Mouse (Mus musculus) forebrain, embryonic 15.5 days (tissue): ENCODE measurements around the gene Sstr4. TPM values are rescaled to one million over a fixed set of nuclear protein-coding genes. Genes with fewer than 3 reads are reported as not detected.

ENCODE experiments used
- ATAC-seq: fragments of 200-750 bp; cut with Nextera tagmentation; replicated peaks from 2 replicates; pipeline ENCODE4 v1.8.0; 2017; ENCODE audit warnings: mild to moderate bottlenecking, moderate TSS enrichment, moderate library complexity
- H3K27ac ChIP-seq: fragments of 300-500 bp; sonication (generic); replicated peaks from 2 replicates; pipeline ENCODE4 v1.5.1; 2015; ENCODE audit warnings: mild to moderate bottlenecking, inconsistent platforms
- H3K27me3 ChIP-seq: fragments of 300-500 bp; sonication (generic); 2 replicates; pipeline ENCODE4 v1.6.1; 2015; ENCODE audit warnings: inconsistent platforms
- H3K36me3 ChIP-seq: fragments of 300-500 bp; sonication (generic); 2 replicates; pipeline ENCODE4 v1.6.1; 2015; ENCODE audit warnings: mild to moderate bottlenecking, inconsistent platforms
- H3K4me1 ChIP-seq: fragments of 300-500 bp; sonication (generic); 2 replicates; pipeline ENCODE4 v1.6.1; 2015; ENCODE audit warnings: inconsistent platforms
- H3K4me2 ChIP-seq: fragments of 300-500 bp; sonication (generic); replicated peaks from 2 replicates; pipeline ENCODE4 v1.6.1; 2015; ENCODE audit warnings: mild to moderate bottlenecking, inconsistent platforms
- H3K4me3 ChIP-seq: fragments of 300-500 bp; sonication (generic); 2 replicates; pipeline ENCODE4 v1.5.1; 2015; ENCODE audit warnings: mild to moderate bottlenecking, inconsistent platforms
- H3K9ac ChIP-seq: fragments of 300-500 bp; sonication (generic); replicated peaks from 2 replicates; pipeline ENCODE4 v1.6.1; 2015; ENCODE audit warnings: mild to moderate bottlenecking, inconsistent platforms
- H3K9me3 ChIP-seq: fragments of 300-500 bp; sonication (generic); 2 replicates; pipeline ENCODE4 v1.6.1; 2016; ENCODE audit warnings: inconsistent platforms
- WGBS: fragments of 180-500 bp; shearing (Covaris S2); methylation state at CpG from one replicate; pipeline ENCODE4 v1.1.7; 2015; ENCODE audit warnings: mixed read lengths; 5-methylcytosine and 5-hydroxymethylcytosine counted together
- polyA plus RNA-seq: library from polyadenylated mRNA; unstranded; fragments of >200 nt; fragmentation: Nextera tagmentation; extraction: Ambion mirVana; gene quantifications from 2 replicates; pipeline ENCODE4 v1.2.1, GENCODE M21; 2015

The Sstr4 gene
- polyA plus RNA-seq, 1 experiment from 2014 or later = 1.5 TPM

- 79% methylated on average over 10 of the region's 10 CpGs for WGBS
- Histone ChIP-seq H3K4me2 (no peak overlapping the region), H3K36me3 (no peaks in the 10 kb centered on the region), H3K4me1 (no peaks in the 10 kb centered on the region), H3K9me3 (no peaks in the 10 kb centered on the region), H3K27me3 (no peaks in the 10 kb centered on the region), H3K4me3 (no peak overlapping the region), H3K27ac (no peak overlapping the region), H3K9ac (no peak overlapping the region)
- no peak for ATAC-seq
Observed at GRCm38 (mm10) chr2:148375326-148376150, 19.6 kb upstream of the Sstr4 start.

DNA sequence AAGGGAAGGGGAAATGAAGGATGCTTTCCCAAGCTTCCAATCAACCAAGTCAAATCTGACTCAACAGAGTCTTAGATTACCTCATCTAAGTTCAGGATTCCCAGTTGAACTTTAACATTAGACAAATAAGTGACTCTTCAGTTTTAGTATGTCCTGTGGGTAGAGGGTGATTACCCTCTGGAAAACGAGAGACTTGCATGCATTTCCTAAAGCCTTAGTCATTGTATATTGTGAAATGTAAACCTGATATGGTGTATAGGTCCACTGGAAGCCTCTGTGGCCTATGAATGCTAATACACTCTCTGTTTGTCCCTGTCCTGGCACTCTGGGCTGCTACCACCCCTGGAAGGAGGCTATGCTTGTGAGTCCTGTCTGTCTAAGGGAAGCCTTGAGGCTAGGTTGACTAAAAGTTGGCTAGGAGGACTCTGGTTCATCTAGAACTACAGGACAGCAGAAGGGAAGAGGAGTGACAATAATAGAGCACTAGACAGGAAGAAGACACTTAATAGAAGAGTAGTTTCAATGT, 16.3 kb upstream of the Sstr4 start:
- Histone ChIP-seq H3K9me3 (no peaks in the 10 kb centered on the region), H3K9ac (no peak overlapping the region), H3K36me3 (no peaks in the 10 kb centered on the region), H3K4me2 (no peak overlapping the region), H3K4me1 (no peaks in the 10 kb centered on the region), H3K27ac (no peak overlapping the region), H3K27me3 (no peaks in the 10 kb centered on the region), H3K4me3 (no peak overlapping the region)
- no peak for ATAC-seq
- 76% methylated on average over 1 of the region's 1 CpGs for WGBS

DNA sequence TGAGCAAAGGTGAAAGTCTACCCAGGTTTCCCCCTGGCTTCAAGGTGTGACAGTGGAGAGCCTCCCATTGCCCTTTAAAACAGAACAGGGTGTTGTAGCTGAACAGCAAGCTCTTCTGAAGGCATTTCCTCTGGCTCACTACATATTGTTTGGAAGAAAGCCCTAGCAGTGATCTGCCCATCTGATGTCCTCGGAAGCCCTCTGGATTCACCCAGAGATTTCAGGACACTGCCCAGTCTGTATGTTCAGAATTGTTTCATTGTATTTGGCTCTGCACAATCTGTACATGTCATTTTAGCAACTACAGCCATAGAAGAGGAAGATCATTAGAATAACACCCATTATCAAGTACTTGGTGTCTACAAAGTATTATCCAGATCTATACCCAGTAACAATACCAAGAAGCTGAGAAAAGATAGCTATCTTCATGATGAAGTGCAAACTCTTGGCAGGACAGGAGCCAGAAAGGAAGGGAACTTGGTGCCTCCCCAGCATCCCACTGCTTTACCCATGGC, 15.2 kb upstream of the Sstr4 start:
- 100% methylated on average over 1 of the region's 1 CpGs for WGBS
- Histone ChIP-seq H3K36me3 (no peaks in the 10 kb centered on the region), H3K27me3 (no peaks in the 10 kb centered on the region), H3K27ac (no peak overlapping the region), H3K9me3 (no peaks in the 10 kb centered on the region), H3K9ac (no peak overlapping the region), H3K4me2 (no peak overlapping the region), H3K4me3 (no peak overlapping the region), H3K4me1 (no peaks in the 10 kb centered on the region)
- ATAC-seq = no peak

GRCm38 (mm10) chr2:148381076-148381475, 14.1 kb upstream of the Sstr4 start:
- ATAC-seq = no peak
- 84% methylated on average over 2 of the region's 2 CpGs for WGBS
- no peaks in the 10 kb centered on the region for H3K27me3 ChIP-seq
- no peaks in the 10 kb centered on the region for H3K9me3 ChIP-seq
- H3K4me1 ChIP-seq = no peaks in the 10 kb centered on the region
- no peak overlapping the region for H3K4me3 ChIP-seq
- H3K36me3 ChIP-seq = no peaks in the 10 kb centered on the region
- H3K4me2 ChIP-seq = no peak overlapping the region
- no peak overlapping the region for H3K27ac ChIP-seq
- H3K9ac ChIP-seq = no peak overlapping the region

DNA sequence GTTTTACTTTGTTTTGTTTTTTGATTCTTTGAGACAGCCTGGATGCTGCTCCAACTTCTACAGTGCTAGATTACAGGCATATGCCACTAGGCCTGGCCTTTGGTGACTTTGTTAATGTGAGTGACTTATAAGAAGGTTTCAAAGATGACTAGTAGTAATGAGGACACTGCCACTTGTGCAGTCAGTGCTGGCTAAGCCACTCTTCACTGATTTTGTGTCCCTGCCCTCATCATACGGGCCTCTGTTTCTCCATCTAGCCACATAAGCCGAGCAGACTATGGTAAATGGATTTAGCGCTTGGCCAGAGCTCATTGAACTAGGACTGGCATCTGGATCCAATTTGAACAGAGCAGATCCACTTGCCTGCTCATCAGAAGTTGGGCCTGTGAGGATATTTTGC, 8.7 kb upstream of the Sstr4 start:
- H3K27ac ChIP-seq = no peak overlapping the region
- H3K9me3 ChIP-seq = no peaks in the 10 kb centered on the region
- no peaks in the 10 kb centered on the region for H3K36me3 ChIP-seq
- no peak overlapping the region for H3K9ac ChIP-seq
- no peaks in the 10 kb centered on the region for H3K27me3 ChIP-seq
- ATAC-seq = no peak
- 89% methylated on average over 3 of the region's 3 CpGs for WGBS
- H3K4me1 ChIP-seq = no peaks in the 10 kb centered on the region
- H3K4me2 ChIP-seq = no peak overlapping the region
- no peak overlapping the region for H3K4me3 ChIP-seq

DNA sequence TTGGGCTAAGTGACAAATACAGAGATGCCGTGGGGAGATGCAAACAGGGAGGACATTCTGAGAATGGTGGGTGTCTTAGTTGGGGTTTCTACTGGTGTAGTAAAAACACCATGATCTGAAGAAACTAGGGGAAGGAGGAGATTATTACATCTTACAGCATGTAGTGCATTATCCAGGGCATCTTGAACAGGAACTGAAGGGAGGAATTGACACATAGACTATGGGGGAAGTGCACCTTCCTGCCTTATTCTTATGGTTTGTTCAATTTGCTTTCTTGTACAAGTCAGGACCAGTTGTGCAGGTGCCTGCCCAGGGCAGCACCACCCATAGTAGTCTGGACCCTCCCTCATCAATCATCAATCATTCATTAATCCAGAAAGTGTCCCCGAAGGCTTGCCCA, 8.2 kb upstream of the Sstr4 start:
- no peak for ATAC-seq
- 94% methylated on average over 2 of the region's 2 CpGs for WGBS
- H3K36me3 ChIP-seq = no peaks in the 10 kb centered on the region
- H3K4me2 ChIP-seq = no peak overlapping the region
- H3K4me1 ChIP-seq = no peaks in the 10 kb centered on the region
- H3K4me3 ChIP-seq = no peak overlapping the region
- H3K27ac ChIP-seq = no peak overlapping the region
- no peaks in the 10 kb centered on the region for H3K27me3 ChIP-seq
- H3K9me3 ChIP-seq = no peaks in the 10 kb centered on the region
- no peak overlapping the region for H3K9ac ChIP-seq

- H3K36me3 ChIP-seq = no peaks in the 10 kb centered on the region
- H3K9ac ChIP-seq = no peak overlapping the region
- H3K4me1 ChIP-seq = no peaks in the 10 kb centered on the region
- H3K27ac ChIP-seq = no peak overlapping the region
- no peak for ATAC-seq
- WGBS = 80% methylated on average over 6 of the region's 6 CpGs
- no peak overlapping the region for H3K4me3 ChIP-seq
- H3K27me3 ChIP-seq = no peaks in the 10 kb centered on the region
- no peaks in the 10 kb centered on the region for H3K9me3 ChIP-seq
- no peak overlapping the region for H3K4me2 ChIP-seq
Observed at GRCm38 (mm10) chr2:148387652-148388581, 7.2 kb upstream of the Sstr4 start.

- H3K4me1 ChIP-seq = peaks cover 9% of the 10 kb centered on the region
- no peak overlapping the region for H3K4me2 ChIP-seq
- no peaks in the 10 kb centered on the region for H3K9me3 ChIP-seq
- no peak for ATAC-seq
- H3K9ac ChIP-seq = no peak overlapping the region
- H3K27ac ChIP-seq = no peak overlapping the region
- 76% methylated on average over 1 of the region's 1 CpGs for WGBS
- H3K27me3 ChIP-seq = peaks cover 21% of the 10 kb centered on the region; the same call in 1 of the 2 replicates
- H3K4me3 ChIP-seq = no peak overlapping the region
- H3K36me3 ChIP-seq = no peaks in the 10 kb centered on the region
Observed at GRCm38 (mm10) chr2:148393149-148393548, 2.0 kb upstream of the Sstr4 start.

- Histone ChIP-seq H3K36me3 (no peaks in the 10 kb centered on the region), H3K4me3 (no peak overlapping the region), H3K4me1 (peaks cover 9% of the 10 kb centered on the region), H3K27me3 (peaks cover 21% of the 10 kb centered on the region; the same call in 1 of the 2 replicates), H3K27ac (no peak overlapping the region), H3K4me2 (no peak overlapping the region), H3K9ac (no peak overlapping the region), H3K9me3 (no peaks in the 10 kb centered on the region)
- ATAC-seq = no peak
Observed at GRCm38 (mm10) chr2:148393846-148394245, 1.3 kb upstream of the Sstr4 start.

- Histone ChIP-seq H3K27me3 (peaks cover 21% of the 10 kb centered on the region; the same call in 1 of the 2 replicates), H3K4me3 (peak overlapping the region; percentile 58), H3K27ac (no peak overlapping the region), H3K9ac (0 out of 2 replicates have a peak overlapping the region, but pooled peaks have one; percentile 54), H3K36me3 (no peaks in the 10 kb centered on the region), H3K4me2 (peak overlapping the region; percentile 94), H3K4me1 (peaks cover 9% of the 10 kb centered on the region), H3K9me3 (no peaks in the 10 kb centered on the region)
- ATAC-seq = peak; percentile 24; the same call in 1 of the 2 replicates
- WGBS = 74% methylated on average over 10 of the region's 10 CpGs
Observed at GRCm38 (mm10) chr2:148396209-148396608, 1.1 kb downstream of the Sstr4 start.

DNA sequence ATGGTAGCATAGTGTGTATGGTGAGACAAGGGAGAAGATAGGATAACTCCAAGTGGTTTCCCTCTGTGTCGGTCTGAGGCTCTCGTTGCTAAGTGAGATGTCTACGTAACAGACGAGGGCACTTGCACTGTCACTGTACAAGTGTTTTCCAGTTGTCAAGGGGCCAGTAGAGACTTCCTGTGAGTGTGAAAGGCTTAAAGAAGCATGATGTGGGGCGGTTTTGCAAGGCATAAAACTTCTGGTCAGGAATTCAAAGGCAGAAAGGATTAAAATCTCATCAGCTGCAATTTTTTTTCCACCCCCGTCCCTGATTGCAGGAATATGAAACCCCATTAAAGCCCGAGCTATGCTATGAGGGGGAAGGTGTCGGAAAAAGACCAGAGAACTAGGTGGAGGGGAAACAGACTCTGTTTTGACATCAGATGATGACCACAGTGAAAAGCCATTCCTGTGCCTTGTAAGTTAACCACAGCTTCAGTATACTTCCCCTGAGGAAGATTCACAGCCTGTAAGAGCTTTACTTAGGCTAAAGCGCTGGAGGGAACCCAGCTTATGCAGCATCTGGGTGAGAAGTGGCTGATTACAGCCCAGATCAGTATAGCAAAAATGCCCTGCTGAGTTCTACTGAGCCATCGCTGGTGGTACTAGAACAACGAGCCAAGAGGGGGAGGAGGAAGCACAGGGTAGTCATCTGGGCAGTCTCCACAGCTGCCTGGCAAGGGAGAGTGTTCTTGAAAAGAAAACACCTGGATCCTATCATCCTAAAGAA, 2.1 kb downstream of the Sstr4 start:
- H3K36me3 ChIP-seq = no peaks in the 10 kb centered on the region
- 79% methylated on average over 11 of the region's 11 CpGs for WGBS
- no peak overlapping the region for H3K27ac ChIP-seq
- peaks cover 9% of the 10 kb centered on the region for H3K4me1 ChIP-seq
- no peak overlapping the region for H3K9ac ChIP-seq
- no peaks in the 10 kb centered on the region for H3K9me3 ChIP-seq
- peaks cover 21% of the 10 kb centered on the region; the same call in 1 of the 2 replicates for H3K27me3 ChIP-seq
- no peak overlapping the region for H3K4me3 ChIP-seq
- ATAC-seq = no peak
- H3K4me2 ChIP-seq = no peak overlapping the region
